Mouse (Mus musculus) heart, embryonic 10.5 days (tissue): ENCODE measurements around the gene Glipr2. TPM values are rescaled to one million over a fixed set of nuclear protein-coding genes. Genes with fewer than 3 reads are reported as not detected.

Experiments used
- DNase-seq: peaks from one replicate; pipeline ENCODE4 v3.0.0-alpha.2; 2017; ENCODE audit warnings: low spot score
- H3K27ac ChIP-seq: fragments of 300-500 bp; sonication (generic); 2 replicates; pipeline ENCODE4 v1.5.1; 2016; ENCODE audit warnings: mild to moderate bottlenecking
- H3K27me3 ChIP-seq: fragments of 300-500 bp; sonication (generic); 2 replicates; pipeline ENCODE4 v1.6.1; 2016; ENCODE audit warnings: mild to moderate bottlenecking; ENCODE audit not compliant: poor library complexity, insufficient read depth, severe bottlenecking
- H3K36me3 ChIP-seq: fragments of 300-500 bp; sonication (generic); 2 replicates; pipeline ENCODE4 v1.6.1; 2016; ENCODE audit warnings: mild to moderate bottlenecking, moderate library complexity
- H3K4me1 ChIP-seq: fragments of 300-500 bp; sonication (generic); 2 replicates; pipeline ENCODE4 v1.6.1; 2016; ENCODE audit warnings: mild to moderate bottlenecking
- H3K4me3 ChIP-seq: fragments of 300-500 bp; sonication (generic); 2 replicates; pipeline ENCODE4 v1.5.1; 2016; ENCODE audit warnings: mild to moderate bottlenecking, moderate library complexity
- H3K9me3 ChIP-seq: fragments of 300-500 bp; sonication (generic); 2 replicates; pipeline ENCODE4 v1.6.1; 2016; ENCODE audit warnings: mild to moderate bottlenecking, moderate library complexity
- WGBS: fragments of 180-500 bp; shearing (Covaris S2); methylation state at CpG from one replicate; pipeline ENCODE4 v1.1.7; 2016; 5-methylcytosine and 5-hydroxymethylcytosine counted together
- polyA plus RNA-seq: library from polyadenylated mRNA; unstranded; fragments of >200 nt; fragmentation: Nextera tagmentation; extraction: Ambion mirVana; gene quantifications from 2 replicates; pipeline ENCODE4 v1.2.1, GENCODE M21; 2016

The Glipr2 gene
- polyA plus RNA-seq = 114 and 119 TPM in 2 replicates

GRCm38 (mm10) chr4:43957292-43957845 lies at the start of gene Glipr2:
Gene Glipr2 (plus strand): TSS chr4:43957401.
- Histone ChIP-seq H3K4me3 (peak within 1 kb of the TSS; percentile 88), H3K36me3 (no peaks in the 10 kb centered on the region), H3K27ac (peak within 1 kb of the TSS; percentile 95), H3K27me3 (0 out of 2 replicates have a peak, but pooled peaks cover 5% of the 10 kb centered on the region), H3K9me3 (no peaks in the 10 kb centered on the region), H3K4me1 (peaks cover 38% of the 10 kb centered on the region)
- WGBS = under 1% methylated on average over 45 of the region's 45 CpGs
- DNase-seq = peak; percentile 95

GRCm38 (mm10) chr4:43918221-43918620 lies 39.0 kb upstream of the Glipr2 start:
- DNase-seq = no peak
- Histone ChIP-seq H3K4me1 (no peaks in the 10 kb centered on the region), H3K9me3 (no peaks in the 10 kb centered on the region), H3K4me3 (no peak overlapping the region), H3K27ac (no peak overlapping the region), H3K36me3 (peaks cover 61% of the 10 kb centered on the region), H3K27me3 (no peaks in the 10 kb centered on the region)
- 92% methylated on average over 5 of the region's 5 CpGs for WGBS

DNA sequence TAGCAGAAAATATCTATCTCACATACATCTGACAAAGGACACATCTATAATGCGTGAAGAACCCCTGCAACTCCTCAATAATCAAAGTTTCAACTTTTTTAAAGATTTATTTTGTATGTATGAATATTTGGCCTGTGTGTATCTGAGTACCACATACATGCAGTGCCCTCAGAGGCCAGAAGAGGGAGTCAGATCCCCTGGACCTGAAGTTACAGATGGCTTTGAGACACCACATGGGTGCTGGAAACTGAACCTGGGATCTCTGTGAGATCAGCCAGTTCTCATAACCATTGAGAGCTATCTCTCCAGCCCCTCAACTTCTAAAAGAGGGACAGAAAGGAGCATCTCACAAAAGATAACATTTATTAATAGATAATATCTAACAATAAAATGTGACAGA lies 36.6 kb upstream of the Glipr2 start:
- WGBS = 90% methylated on average over 1 of the region's 1 CpGs
- no peaks in the 10 kb centered on the region for H3K9me3 ChIP-seq

GRCm38 (mm10) chr4:43925125-43925524 lies 32.1 kb upstream of the Glipr2 start:
- Histone ChIP-seq H3K9me3 (no peaks in the 10 kb centered on the region), H3K4me1 (no peaks in the 10 kb centered on the region), H3K27me3 (no peaks in the 10 kb centered on the region), H3K27ac (no peak overlapping the region), H3K4me3 (no peak overlapping the region), H3K36me3 (peaks cover 74% of the 10 kb centered on the region)
- WGBS = 85% methylated on average over 6 of the region's 6 CpGs
- no peak for DNase-seq

More for the DNA sequence above, 36.6 kb upstream of the Glipr2 start:
- Histone ChIP-seq H3K4me3 (no peak overlapping the region), H3K4me1 (no peaks in the 10 kb centered on the region), H3K27ac (no peak overlapping the region), H3K27me3 (no peaks in the 10 kb centered on the region), H3K36me3 (peaks cover 61% of the 10 kb centered on the region)
- no peak for DNase-seq

DNA sequence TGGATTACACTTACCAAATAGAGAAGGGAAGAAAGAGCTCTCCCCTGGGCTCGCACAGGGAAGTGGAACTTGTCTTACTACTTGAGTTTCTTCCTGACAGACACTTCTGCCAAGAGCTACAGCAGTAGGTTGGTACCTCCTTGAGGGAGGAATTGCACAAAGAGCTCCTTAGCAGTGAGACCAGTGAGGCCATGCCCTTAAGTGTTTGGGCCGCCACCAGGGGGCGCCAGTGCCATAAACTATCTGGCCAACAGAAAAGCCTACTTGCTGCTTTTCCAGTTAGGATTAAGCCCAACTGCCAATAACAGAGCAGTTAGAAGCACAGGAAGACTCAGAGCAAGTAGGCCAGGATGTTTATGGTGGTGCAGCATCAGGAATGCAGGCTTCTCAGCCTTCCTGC lies 31.4 kb upstream of the Glipr2 start:
- WGBS = 13% methylated on average over 3 of the region's 3 CpGs
- peaks cover 74% of the 10 kb centered on the region for H3K36me3 ChIP-seq
- peak; percentile 90 for DNase-seq
- no peak overlapping the region for H3K27ac ChIP-seq
- H3K4me1 ChIP-seq = no peaks in the 10 kb centered on the region
- H3K4me3 ChIP-seq = no peak overlapping the region
- H3K27me3 ChIP-seq = no peaks in the 10 kb centered on the region
- H3K9me3 ChIP-seq = no peaks in the 10 kb centered on the region

- H3K9me3 ChIP-seq = no peaks in the 10 kb centered on the region
Observed at GRCm38 (mm10) chr4:43927826-43928225, 29.4 kb upstream of the Glipr2 start.

DNA sequence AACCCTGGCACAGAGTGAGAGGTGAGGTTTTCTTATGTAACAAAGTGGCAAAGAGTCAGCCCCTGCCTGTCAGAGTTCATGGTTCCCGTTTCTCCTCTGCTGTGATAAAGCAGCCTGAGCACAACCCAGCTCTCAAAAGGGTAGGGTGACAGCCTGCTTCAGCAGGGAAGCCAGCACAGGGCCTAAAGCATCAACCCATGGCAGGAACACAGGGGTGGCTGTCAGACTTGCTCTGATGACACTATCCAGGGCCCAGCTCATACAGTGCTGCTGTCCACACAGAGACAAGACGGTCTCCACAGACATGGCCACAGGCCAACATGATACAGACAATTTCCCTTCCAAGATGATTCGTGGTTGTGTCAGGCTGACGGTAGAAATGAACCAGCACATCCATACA lies 25.3 kb upstream of the Glipr2 start:
- no peak overlapping the region for H3K4me3 ChIP-seq
- H3K9me3 ChIP-seq = no peaks in the 10 kb centered on the region
- WGBS = 66% methylated on average over 4 of the region's 4 CpGs
- no peaks in the 10 kb centered on the region for H3K27me3 ChIP-seq
- no peak overlapping the region for H3K27ac ChIP-seq
- peaks cover 84% of the 10 kb centered on the region for H3K36me3 ChIP-seq
- H3K4me1 ChIP-seq = 0 out of 2 replicates have a peak, but pooled peaks cover 8% of the 10 kb centered on the region
- DNase-seq = no peak

More at GRCm38 (mm10) chr4:43927826-43928225, 29.4 kb upstream of the Glipr2 start:
- no peak for DNase-seq
- no peaks in the 10 kb centered on the region for H3K27me3 ChIP-seq
- WGBS = 91% methylated on average over 3 of the region's 3 CpGs
- H3K4me1 ChIP-seq = 0 out of 2 replicates have a peak, but pooled peaks cover 8% of the 10 kb centered on the region
- H3K4me3 ChIP-seq = no peak overlapping the region
- H3K36me3 ChIP-seq = peaks cover 88% of the 10 kb centered on the region
- no peak overlapping the region for H3K27ac ChIP-seq

GRCm38 (mm10) chr4:43936186-43936585 lies 21.0 kb upstream of the Glipr2 start:
- Histone ChIP-seq H3K9me3 (no peaks in the 10 kb centered on the region), H3K27me3 (no peaks in the 10 kb centered on the region), H3K27ac (no peak overlapping the region), H3K4me1 (0 out of 2 replicates have a peak, but pooled peaks cover 6% of the 10 kb centered on the region), H3K4me3 (no peak overlapping the region), H3K36me3 (peaks cover 74% of the 10 kb centered on the region)
- no peak for DNase-seq
- WGBS = 82% methylated on average over 4 of the region's 4 CpGs

DNA sequence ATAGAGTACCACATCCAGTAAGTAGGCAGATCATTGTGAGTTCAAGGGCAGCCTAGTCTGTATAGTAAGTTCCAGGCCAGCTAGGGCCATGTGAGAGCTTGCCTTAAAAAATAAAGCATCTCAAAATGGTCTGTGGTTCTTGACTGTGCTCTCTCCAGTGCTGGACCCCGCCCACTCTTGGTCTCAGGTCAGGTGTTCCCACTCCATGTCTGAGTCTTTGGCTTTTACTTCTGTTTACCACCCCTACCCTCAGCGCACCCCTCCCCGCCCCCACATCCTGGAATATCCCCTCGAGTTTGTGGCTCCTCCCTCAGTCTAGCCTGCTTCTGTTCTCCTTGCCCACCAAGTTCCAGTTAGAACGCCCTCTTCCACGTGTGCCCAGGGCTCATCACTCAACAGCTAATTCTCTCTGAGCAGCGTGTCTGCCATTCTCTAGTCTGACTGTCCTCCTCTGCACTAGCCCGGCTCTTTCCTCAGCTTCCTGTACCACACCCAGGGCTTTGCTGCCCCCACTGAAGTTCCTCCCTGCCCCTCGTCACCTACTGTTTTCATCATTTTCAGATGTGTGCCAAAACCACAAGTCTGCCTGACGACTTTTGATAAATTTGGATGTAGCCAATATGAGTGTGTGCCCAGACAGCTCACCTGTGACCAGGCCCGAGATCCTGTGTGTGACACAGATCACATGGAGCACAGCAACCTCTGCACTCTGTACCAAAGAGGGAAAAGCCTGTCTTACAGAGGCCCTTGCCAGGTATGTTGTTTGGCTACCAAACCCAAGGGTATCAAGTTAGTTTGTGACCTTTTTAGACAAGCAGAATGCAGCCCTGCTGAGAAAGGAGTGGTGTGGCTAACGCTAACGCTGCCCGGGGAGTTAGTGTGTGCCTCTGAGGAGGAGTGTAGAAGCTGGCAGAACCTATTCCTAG lies 20.2 kb upstream of the Glipr2 start:
- no peak for DNase-seq
- Histone ChIP-seq H3K36me3 (peaks cover 74% of the 10 kb centered on the region), H3K9me3 (no peaks in the 10 kb centered on the region), H3K4me3 (no peak overlapping the region), H3K27ac (no peak overlapping the region), H3K4me1 (no peaks in the 10 kb centered on the region), H3K27me3 (no peaks in the 10 kb centered on the region)
- 73% methylated on average over 14 of the region's 14 CpGs for WGBS

DNA sequence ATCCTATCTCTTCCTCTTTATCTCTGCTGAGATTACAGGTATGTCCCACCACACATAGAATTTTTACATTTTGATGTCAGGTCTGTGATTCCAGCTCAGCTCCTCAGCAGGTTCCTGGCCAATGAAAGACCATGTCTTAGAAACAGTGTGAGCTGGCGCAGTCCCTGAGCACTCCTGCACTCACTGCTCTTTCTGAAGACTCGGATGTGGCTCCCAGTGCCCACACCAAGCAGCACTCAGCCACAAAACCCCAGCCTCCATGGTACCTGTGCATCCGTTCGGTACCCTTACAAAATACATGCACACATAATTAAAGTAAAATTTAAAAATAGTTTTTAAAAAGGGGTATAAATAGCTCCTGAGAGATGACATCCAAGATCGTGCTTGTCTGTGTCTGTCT lies 15.9 kb upstream of the Glipr2 start:
- H3K27ac ChIP-seq = no peak overlapping the region
- H3K4me1 ChIP-seq = no peaks in the 10 kb centered on the region
- no peak overlapping the region for H3K4me3 ChIP-seq
- 86% methylated on average over 5 of the region's 5 CpGs for WGBS
- H3K36me3 ChIP-seq = peaks cover 75% of the 10 kb centered on the region
- no peaks in the 10 kb centered on the region for H3K27me3 ChIP-seq
- no peaks in the 10 kb centered on the region for H3K9me3 ChIP-seq
- DNase-seq = no peak

DNA sequence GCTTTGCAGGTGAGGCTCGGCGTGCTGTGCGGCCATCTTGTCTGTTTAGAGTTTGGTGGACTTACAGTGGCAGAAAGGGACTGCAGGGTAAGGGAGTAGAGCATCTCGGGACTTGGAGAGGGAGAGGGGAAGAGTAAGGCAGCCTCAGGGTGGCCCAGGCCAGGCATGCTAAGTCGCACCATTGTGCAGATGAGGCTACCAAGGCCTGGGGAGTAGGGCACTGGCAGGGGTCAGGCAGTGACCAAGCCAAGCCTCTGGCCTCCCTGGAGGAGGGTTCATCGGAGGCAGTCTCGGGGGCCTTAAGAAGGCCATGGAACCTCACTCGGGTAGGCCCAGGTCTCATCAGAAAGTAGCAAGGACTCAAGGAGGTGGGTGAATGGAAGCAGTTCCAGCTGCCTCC lies 14.8 kb upstream of the Glipr2 start:
- H3K4me3 ChIP-seq = no peak overlapping the region
- DNase-seq = no peak
- no peaks in the 10 kb centered on the region for H3K4me1 ChIP-seq
- no peak overlapping the region for H3K27ac ChIP-seq
- WGBS = 87% methylated on average over 8 of the region's 8 CpGs
- no peaks in the 10 kb centered on the region for H3K27me3 ChIP-seq
- peaks cover 72% of the 10 kb centered on the region for H3K36me3 ChIP-seq
- H3K9me3 ChIP-seq = no peaks in the 10 kb centered on the region

DNA sequence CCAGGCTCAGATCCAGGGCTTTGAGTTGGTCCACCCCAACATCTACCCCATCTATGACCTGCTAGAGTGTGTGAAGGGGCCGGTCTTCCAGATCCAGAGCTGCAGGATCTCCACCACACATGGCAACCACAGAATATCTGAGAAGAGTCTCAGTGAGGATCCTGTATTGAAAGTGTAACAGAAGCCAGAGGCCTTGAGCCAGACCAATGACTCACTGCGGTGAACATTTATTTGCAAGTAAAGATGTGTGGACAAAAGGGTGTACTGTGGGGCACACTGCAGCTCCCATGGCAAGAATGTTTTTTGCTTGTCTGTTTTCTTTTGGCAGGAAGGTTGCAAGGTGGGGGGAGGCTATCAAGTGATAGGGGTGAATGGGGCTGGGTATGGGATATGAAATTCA lies 9.6 kb upstream of the Glipr2 start:
- H3K27ac ChIP-seq = no peak overlapping the region
- peaks cover 32% of the 10 kb centered on the region for H3K36me3 ChIP-seq
- H3K4me1 ChIP-seq = no peaks in the 10 kb centered on the region
- 92% methylated on average over 2 of the region's 2 CpGs for WGBS
- no peaks in the 10 kb centered on the region for H3K27me3 ChIP-seq
- H3K9me3 ChIP-seq = no peaks in the 10 kb centered on the region
- H3K4me3 ChIP-seq = no peak overlapping the region
- no peak for DNase-seq

GRCm38 (mm10) chr4:43957846-43958461 lies 753 bp downstream of the Glipr2 start:
- peak overlapping the region; percentile 88 for H3K4me3 ChIP-seq
- 0 out of 2 replicates have a peak, but pooled peaks cover 5% of the 10 kb centered on the region for H3K27me3 ChIP-seq
- H3K27ac ChIP-seq = peak overlapping the region; percentile 95
- DNase-seq = peak; percentile 90
- under 1% methylated on average over 26 of the region's 26 CpGs for WGBS
- no peaks in the 10 kb centered on the region for H3K36me3 ChIP-seq
- no peaks in the 10 kb centered on the region for H3K9me3 ChIP-seq
- peaks cover 39% of the 10 kb centered on the region for H3K4me1 ChIP-seq
